Mouse (Mus musculus): ENCODE results near the gene Senp2.

- TF ChIP-seq CTCF (IDR thresholded peaks at IDR 0.05; ENCODE audit: low read depth, low read length) (no peak), POLR2A (IDR thresholded peaks at IDR 0.05; ENCODE audit: borderline replicate concordance, low read depth, low read length) (no peak)
These were observed 21.3 kb upstream of the Senp2 start for GRCm38 (mm10) chr16:21987956-21988355.

All from bone marrow macrophage, adult 2 months (primary cell).